ENCODE assay signal across 18 mouse cellular contexts in the genomic region with DNA sequence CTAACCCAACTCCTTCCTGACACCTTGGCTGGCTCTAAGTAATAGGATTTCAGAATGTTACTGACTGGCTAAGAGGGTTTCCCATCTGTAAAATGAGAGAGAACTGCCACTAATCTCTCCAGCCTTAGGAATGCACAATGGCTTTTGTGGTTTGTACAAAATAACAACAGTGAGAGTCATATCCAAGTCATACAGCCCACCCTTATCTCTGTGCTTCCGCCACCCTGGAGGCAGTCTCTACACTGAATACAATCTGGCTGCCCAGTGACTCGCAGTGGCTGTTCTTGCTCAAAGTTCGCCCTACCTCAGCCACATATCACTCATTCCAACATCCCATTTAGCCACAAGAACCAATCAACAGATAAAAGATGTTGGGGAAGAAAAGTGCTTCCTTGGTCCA.
"Had no signal": no experiment of that assay in that cellular context is flagged by ENCODE, and none has a peak within 500 bp of the region (broad histone marks: within the 10 kb centered on the region; RNA-seq: fewer than 3 reads in every experiment).

No protein-coding gene starts in this region.

- DNase-seq: kidney, adult 2 months; kidney, postnatal 10 days; kidney, postnatal 36 days; liver; liver, embryonic 13.5 days; liver, postnatal 0 days; lung, embryonic 14.5 days; midbrain, embryonic 14.5 days; thymus, adult 2 months; thymus, postnatal 25 days had no signal

- H3K36me3 ChIP-seq: kidney, embryonic 15.5 days; limb, embryonic 10.5 days; limb, embryonic 13.5 days; liver, embryonic 13.5 days had no signal

- H3K27ac ChIP-seq: kidney, embryonic 15.5 days; left cerebral cortex, adult 2 months; limb, embryonic 10.5 days; limb, embryonic 13.5 days; liver, embryonic 13.5 days; macrophage had no signal

- H3K4me3 ChIP-seq: kidney, embryonic 15.5 days; left cerebral cortex, adult 2 months; limb, embryonic 10.5 days; limb, embryonic 13.5 days; liver, embryonic 13.5 days; megakaryocyte, embryonic 14.5 days had no signal

- H3K27me3 ChIP-seq: kidney, embryonic 15.5 days; limb, embryonic 13.5 days; liver, embryonic 13.5 days; megakaryocyte, embryonic 14.5 days had no signal

- ATAC-seq: intestine, postnatal 0 days; liver, postnatal 0 days; lung, postnatal 0 days had no signal

- H3K9me3 ChIP-seq: kidney, embryonic 15.5 days; limb, embryonic 10.5 days; limb, embryonic 13.5 days; liver, embryonic 13.5 days had no signal

- H3K9ac ChIP-seq: kidney, embryonic 15.5 days; limb, embryonic 13.5 days; liver, embryonic 13.5 days; liver, postnatal 0 days; lung, embryonic 14.5 days had no signal
